Mouse (Mus musculus) induced T-regulatory cell, adult 2 months (primary cell): ENCODE results near the gene Prokr2.

Experiments used
- DNase-seq: peaks from one replicate; pipeline ENCODE4 v3.0.0-alpha.2; 2012; ENCODE audit warnings: low read depth

Prokr2 gene

DNA sequence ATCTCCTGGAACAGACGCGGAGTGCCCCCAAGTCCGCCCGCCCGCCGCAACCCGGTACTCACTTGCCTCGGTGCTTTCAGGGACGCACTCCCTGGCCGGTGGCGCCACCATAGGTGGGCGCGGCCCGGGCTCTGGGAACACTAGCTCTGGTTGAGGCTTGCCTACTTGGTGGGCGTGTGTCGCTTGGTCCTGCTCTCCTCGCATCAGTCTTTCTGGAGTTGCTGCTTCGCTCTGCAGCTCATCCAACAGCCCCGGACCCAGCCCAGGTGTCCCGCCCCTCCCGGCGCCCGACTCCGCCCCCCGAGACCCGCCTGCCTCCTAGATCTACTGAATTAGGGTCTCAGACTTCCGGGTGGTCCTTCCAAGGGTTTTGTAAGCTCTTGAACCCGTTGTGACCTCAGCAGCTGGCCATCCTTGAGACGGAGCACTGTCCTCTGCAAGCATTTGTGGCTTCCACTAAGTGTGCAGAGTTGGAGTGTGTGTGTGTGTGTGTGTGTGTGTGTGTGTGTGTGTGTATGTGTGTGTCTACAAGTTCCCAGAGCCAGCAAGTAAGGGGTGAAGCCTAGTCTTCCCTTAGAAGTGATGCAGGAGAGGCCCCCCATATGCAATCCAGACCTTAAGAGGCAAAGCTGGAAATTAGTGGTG, at the start of gene Prokr2:
Gene Prokr2 (minus strand): TSS at position 254 of the 645 bp plus-strand sequence.
- DNase-seq: no peak

- DNase-seq: no peak
Observed at GRCm38 (mm10) chr2:132427160-132427941, 42.1 kb upstream of the Prokr2 start.

GRCm38 (mm10) chr2:132425576-132425975, 40.3 kb upstream of the Prokr2 start:
- no peak for DNase-seq

- DNase-seq: no peak
Observed at GRCm38 (mm10) chr2:132423411-132424047, 38.3 kb upstream of the Prokr2 start.

DNA sequence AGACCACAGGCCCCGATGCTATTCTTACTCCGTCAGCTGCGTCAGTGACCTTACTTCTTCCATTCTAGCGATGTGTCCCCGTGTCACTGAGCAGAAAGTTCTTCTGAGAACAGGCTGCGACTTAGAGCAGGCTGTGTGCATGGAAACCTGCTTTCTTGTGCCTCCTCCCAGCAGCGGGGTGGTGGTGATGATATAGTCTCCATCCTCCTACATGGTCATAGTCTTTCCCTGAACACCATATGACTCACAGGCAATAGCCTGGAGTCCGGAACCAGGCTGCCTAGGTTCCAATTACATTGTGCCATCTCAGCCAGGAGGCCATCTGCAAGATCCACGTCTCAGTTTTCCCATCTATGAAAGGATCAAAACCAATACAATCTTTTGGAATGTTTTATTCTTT, 37.6 kb upstream of the Prokr2 start:
- no peak for DNase-seq

GRCm38 (mm10) chr2:132418414-132418813, 33.2 kb upstream of the Prokr2 start:
- DNase-seq: no peak

GRCm38 (mm10) chr2:132410126-132410525, 24.9 kb upstream of the Prokr2 start:
- no peak for DNase-seq

GRCm38 (mm10) chr2:132398136-132398535, 12.9 kb upstream of the Prokr2 start:
- DNase-seq: no peak

- no peak for DNase-seq
Observed at GRCm38 (mm10) chr2:132395753-132396152, 10.5 kb upstream of the Prokr2 start.

DNA sequence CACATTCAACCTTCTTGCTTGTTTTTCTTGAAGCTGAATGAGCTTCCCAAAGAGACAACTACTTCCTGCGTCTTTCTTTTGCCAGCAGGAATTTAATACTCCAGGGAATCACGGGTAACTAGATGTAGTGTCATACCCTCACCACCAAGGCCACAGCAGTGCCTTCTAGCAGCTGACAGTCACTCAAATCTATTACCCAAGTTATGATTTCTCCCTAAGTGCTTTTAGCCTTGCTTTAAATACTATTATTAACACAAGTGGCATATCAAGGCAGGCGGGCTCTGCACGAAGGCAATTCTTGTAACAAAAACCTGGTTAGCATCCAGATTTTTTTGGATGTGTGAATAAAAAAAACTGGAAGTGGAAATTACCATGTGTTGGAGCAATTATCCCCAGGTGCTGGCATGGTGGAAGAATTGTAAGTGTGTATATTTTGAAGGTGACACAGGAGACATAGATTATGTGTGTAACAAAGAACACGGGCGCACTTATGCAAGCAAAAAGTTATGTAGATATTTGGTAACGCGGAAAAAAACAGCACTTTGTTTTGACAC, 5.4 kb upstream of the Prokr2 start:
- no peak for DNase-seq

DNA sequence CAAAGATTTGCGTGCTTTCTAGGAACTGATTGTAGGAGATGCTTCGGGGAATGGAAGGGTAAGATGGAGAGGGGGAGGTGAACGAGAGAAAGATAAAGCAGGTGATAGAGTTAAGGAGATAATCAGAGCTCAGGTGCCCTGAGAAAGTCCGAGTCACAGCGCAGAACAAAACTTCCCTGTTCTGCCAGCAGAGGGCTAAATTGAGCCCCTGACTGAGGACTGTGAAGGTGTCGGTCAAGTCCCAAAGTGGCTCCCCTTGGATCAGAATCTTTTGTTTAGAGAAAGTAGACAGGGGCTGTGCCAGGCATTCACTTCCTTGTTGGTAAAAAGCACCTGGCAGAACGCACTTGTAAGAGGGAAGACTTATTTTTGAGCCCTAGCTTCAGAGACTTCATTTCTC, 4.3 kb upstream of the Prokr2 start:
- peak; percentile 35 for DNase-seq

DNA sequence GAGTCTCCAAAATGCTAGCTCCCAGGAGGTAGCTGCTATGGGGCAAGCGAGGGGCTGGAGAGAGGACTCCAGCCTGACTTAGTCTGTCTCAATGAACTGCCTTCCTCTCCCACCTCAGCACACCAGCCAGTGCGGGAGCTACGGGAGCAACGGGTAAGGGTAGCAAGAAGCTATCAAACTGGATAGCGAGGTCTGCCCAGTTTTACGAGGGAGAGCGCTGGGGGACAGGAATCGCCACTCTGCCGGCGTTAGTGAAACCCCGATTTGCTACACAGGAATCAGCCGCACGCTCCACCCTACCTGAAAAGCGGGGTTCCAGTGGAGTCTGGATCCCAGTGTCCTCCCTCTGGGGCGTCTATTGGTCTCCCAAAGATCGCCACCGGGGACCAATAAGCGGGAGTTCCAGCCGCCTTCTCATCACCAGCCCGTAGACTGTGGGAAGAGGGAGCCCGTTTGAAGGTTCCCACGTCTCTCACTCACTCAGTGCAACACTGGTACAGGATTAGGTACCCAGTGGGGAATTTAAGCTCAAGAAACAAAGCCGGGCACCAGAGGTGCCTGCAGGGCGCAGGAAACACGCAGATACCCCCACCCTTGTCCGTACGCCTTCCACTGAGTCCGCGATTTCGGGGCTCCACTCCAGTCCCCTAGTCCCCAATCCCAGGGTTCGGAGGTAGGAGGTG, 595 bp downstream of the Prokr2 start:
- DNase-seq: no peak

- DNase-seq: no peak
Observed at GRCm38 (mm10) chr2:132382308-132382707, 2.9 kb downstream of the Prokr2 start.

- DNase-seq: peak; percentile 43
Observed at GRCm38 (mm10) chr2:132379690-132380089, 5.6 kb downstream of the Prokr2 start.

DNA sequence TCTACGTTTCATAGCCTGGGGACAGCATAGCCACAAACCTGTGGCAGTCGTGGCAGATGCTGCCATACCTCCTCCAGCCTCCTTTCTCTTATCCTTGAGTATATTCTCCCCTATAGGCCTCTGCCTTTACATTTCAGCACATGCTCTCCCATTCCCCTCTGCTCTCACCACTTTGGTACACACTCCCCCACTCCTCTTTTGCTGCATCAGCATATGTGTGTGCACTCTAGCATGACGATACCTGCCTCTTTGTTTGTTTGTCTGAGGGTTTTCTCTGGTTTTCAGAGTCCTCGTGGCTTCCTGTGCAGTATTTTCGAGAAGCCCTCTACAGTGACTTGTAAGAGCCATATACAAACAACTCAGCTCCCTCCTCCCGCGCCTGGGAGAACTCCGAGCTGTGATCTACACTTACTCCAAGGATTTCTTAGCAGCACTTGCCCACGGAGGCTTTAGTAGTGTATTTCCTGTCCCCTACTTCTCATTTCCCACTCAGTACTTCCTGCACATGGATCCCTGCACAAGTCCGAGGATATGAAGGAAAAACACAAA, 6.6 kb downstream of the Prokr2 start:
- DNase-seq: no peak

DNA sequence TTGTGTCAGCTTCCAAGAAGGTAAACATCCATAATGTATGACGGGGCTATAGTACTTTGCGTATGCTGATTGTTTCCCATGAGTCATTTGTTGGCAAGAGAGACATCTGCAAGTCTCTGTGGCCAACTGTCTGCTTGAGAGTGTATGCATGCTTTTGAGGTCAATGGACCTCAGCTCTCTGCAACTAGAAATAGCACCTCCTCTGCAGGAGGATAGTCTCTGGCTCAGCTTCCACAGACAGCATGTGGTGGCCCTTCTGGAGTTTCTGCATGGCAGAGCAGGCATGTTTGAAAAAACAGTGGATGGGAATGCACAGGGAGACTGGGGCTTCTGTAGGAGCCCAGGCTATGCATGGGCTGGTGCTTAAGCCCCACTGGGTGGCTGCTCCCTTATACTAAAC, 7.8 kb downstream of the Prokr2 start:
- no peak for DNase-seq

- no peak for DNase-seq
Observed at GRCm38 (mm10) chr2:132375721-132376120, 9.5 kb downstream of the Prokr2 start.

DNA sequence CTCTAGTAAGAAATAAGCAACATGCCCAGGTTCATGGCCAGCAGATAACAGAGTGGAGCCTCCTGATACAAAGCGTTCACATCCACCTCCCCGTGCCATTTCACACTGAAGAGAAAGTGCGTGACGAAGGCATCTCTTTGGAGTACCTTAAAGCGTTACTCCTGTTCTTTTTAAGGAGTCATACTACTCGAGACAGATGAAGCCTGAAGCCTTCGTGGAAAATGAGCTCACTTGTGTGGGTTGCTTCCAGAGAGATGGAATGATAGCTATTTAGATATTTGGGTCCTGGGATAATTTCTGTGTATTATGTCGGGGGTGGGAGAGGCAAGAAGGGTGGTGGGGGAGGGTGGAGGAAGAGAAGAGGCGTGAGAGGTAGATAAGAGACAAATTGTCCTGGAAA, 10.1 kb downstream of the Prokr2 start:
- DNase-seq: no peak

DNA sequence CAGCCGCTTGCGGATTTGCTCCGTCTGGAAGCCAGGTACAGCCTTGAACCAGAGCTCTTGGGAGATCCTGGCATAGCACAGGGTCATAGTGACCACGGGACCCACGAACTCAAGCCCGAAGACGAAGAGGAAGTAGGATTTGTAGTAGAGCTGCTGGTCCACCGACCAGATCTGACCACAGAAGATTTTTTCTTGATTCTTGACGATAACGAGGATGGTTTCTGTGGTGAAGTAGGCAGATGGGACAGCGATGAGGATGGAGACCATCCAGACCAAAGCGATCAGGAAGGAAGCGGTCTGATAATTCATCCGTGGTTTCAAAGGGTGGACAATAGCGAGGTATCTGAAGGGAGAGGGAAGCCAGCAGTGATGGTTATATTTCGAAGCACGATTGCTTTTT, 11.5 kb downstream of the Prokr2 start:
- no peak for DNase-seq

GRCm38 (mm10) chr2:132368433-132368832, 16.8 kb downstream of the Prokr2 start:
- DNase-seq: no peak

DNA sequence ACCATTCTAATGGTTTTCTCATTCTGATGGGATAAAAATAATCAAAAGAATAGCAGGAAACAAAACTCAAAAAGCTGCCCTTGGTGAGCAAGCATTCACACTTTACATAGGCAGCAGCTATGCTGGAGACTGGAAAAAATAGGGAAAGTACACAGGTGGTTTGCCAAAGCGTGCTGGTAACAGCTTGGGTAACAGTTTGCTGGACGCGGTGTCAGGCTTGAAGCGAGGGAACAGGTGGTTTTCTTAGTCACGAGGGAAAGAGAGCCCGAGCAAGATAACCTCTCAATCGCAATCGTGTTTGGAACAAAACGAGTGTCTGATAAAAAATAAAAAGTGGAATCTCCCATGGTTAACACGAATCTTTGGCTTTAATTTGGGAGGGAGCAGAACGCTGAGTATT, 41.4 kb downstream of the Prokr2 start:
- no peak for DNase-seq

- DNase-seq: no peak
Observed at GRCm38 (mm10) chr2:132341293-132341692, 44.0 kb downstream of the Prokr2 start.
